Mouse (Mus musculus) colon, adult 2 months (tissue): Measurements from ENCODE around the gene Fam198a. TPM values are rescaled to one million over a fixed set of nuclear protein-coding genes. Genes with fewer than 3 reads are reported as not detected.

Experiments
- polyA plus RNA-seq: library from polyadenylated mRNA; depleted of rRNA; stranded (reverse); fragments of >200 nt; gene quantifications from 2 replicates; pipeline ENCODE4 v1.2.3, GENCODE M21; 2012; rRNA removed

The Fam198a gene
- 1.3 and 1.5 TPM in 2 replicates for polyA plus RNA-seq

GRCm38 (mm10) chr9:121950418-121951113, at the start of gene Fam198a:
Fam198a (plus strand) TSS chr9:121950988.

GRCm38 (mm10) chr9:121916102-121916501, 34.7 kb upstream of the Fam198a start, which contains the start of gene Cyp8b1:
Cyp8b1 (minus strand) TSS chr9:121916305.

DNA sequence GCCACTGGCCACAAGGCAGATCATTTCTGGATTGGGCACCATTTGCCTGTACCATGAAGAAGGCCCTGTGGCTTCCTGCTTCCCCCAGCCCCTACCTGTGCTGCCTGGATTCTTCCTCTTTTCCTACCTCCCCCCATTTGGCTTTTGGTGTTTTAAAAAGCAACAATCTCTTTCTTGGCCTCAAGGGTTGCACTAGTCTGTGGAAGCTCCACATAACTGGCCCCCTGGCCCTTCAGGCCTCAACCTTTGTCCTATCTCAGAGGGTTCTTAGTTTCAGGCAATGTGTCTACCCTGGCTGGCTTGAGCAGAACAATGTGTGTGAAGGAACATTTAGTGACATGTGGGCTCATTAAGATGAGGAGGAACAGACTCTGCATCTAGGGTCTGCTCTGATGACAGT, 46.2 kb downstream of the Fam198a start, which contains the start of gene Pomgnt2:
TSS of gene Pomgnt2 (minus strand) at position 101 of the 400 bp plus-strand sequence.

Other genes starting within 250 kb of the Fam198a start
- 8.9 and 10.2 TPM in 2 replicates for gene Sec22c, start 245.5 kb upstream of the Fam198a start, polyA plus RNA-seq
- 16.9 and 22.0 TPM in 2 replicates for gene Ss18l2, start 240.7 kb upstream of the Fam198a start, polyA plus RNA-seq
- gene Nktr, start 231.8 kb upstream of the Fam198a start, polyA plus RNA-seq: 37.5 and 41.4 TPM in 2 replicates
- gene Zfp651, start 191.7 kb upstream of the Fam198a start, polyA plus RNA-seq: 21.9 and 23.4 TPM in 2 replicates
- 0.21 and 0.55 TPM in 2 replicates for gene Klhl40, start 173.4 kb upstream of the Fam198a start, polyA plus RNA-seq
- gene Hhatl, start 158.5 kb upstream of the Fam198a start, polyA plus RNA-seq: 5.0 and 6.6 TPM in 2 replicates
- gene Ccdc13, start 111.5 kb upstream of the Fam198a start, polyA plus RNA-seq: 0.25 and 0.30 TPM in 2 replicates
- gene Higd1a, start 92.6 kb upstream of the Fam198a start, polyA plus RNA-seq: 29.6 and 33.9 TPM in 2 replicates
- 1.8 and 2.2 TPM in 2 replicates for gene Ackr2, start 52.6 kb upstream of the Fam198a start, polyA plus RNA-seq
- 0.07 and 0.08 TPM in 2 replicates for gene Cyp8b1, start 34.7 kb upstream of the Fam198a start, polyA plus RNA-seq
- 28.0 and 33.6 TPM in 2 replicates for gene Pomgnt2, start 46.1 kb downstream of the Fam198a start, polyA plus RNA-seq
- gene Snrk, start 166.3 kb downstream of the Fam198a start, polyA plus RNA-seq: 51.4 and 62.6 TPM in 2 replicates